Mouse (Mus musculus) cerebellum, postnatal 36 days (tissue): ENCODE results near the gene Grin1.
A peak's percentile ranks its signal among the peaks of the same experiment; 100 is the strongest.

Experiments used
- DNase-seq, 2 experiments: peaks; one replicate each; pipeline ENCODE4 v3.0.0; 2021 to 2022; ENCODE audit warnings: mixed read lengths in 2 of 2

Grin1 gene

GRCm38 (mm10) chr2:25311491-25311891 is 7.5 kb downstream of the Grin1 start:
- no peak for DNase-seq

GRCm38 (mm10) chr2:25310969-25311368 is 8.0 kb downstream of the Grin1 start:
- peak; percentile 36 to 48 for DNase-seq

GRCm38 (mm10) chr2:25310180-25310579 is 8.8 kb downstream of the Grin1 start:
- DNase-seq, result peak; percentile 51 to 53

DNA sequence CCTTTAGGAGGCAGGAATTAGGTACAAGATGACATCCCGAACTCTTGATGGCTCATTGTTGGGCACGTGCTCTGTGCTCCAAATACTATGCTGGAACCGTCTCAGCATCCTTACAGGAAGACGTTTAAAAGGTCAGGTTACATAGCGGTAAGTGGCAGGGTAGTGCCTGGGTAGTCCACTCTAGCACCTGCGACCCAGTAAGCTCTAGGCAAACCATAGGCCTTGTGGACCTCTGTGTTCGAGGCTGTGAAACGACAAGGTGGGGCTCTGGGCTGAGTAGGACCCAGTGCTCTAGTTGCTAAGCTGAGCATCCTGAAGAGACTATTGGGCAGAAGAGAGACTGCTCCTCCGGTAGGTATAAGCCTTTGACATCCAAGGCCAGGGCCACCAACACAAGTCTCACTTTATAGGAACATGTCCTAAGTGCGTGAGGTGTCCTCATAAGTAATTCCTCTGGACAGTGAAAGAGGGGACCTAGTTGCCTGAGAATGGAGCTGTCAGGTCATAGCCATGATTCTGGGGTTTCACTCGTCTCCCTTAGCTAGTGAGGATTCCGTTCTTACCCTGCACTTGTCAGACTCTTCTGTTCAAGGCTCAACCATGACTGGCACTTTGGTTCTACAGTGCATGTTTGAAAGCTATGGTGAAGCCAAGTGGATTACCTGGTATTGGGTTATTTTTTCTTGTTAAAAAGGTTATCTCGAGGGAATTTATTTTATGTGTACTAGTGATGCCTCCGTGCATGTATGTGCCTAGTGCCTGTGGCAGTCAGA is 13.2 kb downstream of the Grin1 start:
- DNase-seq, result no peak

- peak in 1 of 2 experiments; percentile 32 for DNase-seq
Observed at GRCm38 (mm10) chr2:25304657-25305541, 14.1 kb downstream of the Grin1 start.

DNA sequence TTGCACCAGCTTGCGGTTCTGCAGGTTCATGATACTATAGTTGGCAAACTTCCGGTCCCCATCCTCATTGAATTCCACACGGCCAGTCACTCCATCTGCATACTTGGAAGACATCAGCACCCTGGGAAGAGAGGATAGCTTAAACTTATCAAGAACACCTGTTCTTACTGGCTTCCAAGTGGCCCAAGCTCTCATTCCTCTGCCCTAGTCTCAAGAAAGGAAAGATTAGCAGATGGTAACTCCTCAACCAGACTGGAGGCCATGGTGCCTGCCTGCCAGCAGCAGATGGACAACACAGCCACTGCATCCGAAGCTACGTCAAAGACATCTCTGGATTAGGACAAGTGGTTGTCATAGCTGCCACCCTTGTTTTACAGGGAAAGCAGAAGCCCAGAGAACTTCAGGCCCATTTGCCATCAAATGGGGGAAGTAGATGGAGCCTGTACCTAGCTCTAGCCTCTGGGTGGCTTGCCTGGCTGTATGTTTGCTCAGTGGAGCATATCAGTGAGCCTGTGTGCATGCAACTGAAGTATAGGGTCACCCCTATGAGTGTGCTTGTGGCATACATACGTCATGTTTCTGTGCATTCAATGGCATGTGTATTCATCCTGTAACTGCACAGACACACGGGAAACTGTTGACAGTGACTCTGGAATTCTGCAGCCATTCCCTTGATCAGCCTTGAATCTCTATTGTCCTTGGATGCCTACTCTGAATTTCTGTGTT is 14.9 kb downstream of the Grin1 start:
- DNase-seq, result peak; percentile 71 to 75

DNA sequence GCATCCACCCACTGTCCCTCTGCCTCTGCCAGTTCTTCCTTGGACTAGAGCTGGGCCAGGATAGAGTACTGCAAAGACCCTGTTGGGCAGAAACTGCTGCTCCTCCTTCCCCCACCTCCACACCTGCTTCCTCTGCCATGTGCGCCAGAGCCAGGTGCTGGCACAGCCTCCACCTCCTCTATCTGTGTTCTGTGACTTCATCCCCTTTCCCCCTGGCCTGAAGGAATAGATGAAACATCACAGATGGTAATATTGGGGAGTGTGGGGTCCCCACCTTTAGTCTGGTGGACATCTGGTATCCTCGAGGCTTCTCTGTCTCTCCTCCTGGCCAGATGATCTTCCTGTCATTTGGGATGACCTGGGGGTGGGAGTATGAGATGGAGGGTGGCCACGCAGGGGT is 15.5 kb downstream of the Grin1 start:
- no peak for DNase-seq

GRCm38 (mm10) chr2:25298046-25298445 is 20.9 kb downstream of the Grin1 start:
- peak; percentile 55 to 61 for DNase-seq

- peak in 1 of 2 experiments; percentile 33 for DNase-seq
Observed at GRCm38 (mm10) chr2:25297093-25297492, 21.9 kb downstream of the Grin1 start.

GRCm38 (mm10) chr2:25293706-25294105 is 25.3 kb downstream of the Grin1 start:
- no peak for DNase-seq

DNA sequence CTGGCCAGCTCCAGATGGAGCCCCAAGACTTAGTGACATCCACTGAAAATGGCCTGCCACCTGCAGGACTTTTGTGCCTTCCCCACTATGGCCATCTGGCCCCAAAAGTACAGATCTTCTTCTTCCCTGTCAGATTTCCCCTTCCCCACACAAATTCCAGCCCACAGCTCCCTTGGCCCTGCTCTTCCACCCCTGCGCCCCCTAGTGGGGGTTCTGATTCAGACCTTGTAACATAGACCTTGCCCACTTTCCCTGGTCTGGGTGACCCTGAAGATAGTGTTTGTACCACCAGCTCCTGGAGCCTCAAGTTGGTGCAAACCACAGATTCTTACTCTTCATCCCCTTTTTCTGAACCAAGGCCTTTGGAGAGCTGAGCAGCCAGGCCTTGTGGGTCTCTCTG is 26.1 kb downstream of the Grin1 start:
- peak; percentile 81 to 83 for DNase-seq

DNA sequence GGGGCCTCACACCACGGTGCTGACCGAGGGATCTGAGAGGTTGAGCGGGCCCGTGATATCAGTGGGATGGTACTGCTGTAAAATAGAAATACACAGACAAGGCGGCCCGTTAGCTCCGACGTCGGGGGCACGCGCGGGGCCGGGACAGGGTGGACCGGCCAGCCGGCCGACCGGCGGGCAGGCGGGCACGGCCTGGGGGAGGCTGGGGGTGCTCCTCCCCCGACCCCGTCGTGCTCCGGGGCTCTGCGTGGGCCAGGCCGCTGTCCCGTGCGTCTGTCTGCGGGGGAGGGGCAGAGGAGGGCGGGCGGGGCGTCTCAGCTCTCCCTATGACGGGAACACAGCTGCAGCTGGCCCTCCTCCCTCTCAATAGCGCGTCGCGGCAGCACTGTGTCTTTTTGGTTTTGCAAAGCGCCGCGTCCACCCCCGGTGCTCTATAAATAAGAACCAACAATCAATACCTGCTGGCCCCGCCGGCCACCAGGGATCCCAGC is 26.9 kb downstream of the Grin1 start:
- peak in 1 of 2 experiments; percentile 45 for DNase-seq

DNA sequence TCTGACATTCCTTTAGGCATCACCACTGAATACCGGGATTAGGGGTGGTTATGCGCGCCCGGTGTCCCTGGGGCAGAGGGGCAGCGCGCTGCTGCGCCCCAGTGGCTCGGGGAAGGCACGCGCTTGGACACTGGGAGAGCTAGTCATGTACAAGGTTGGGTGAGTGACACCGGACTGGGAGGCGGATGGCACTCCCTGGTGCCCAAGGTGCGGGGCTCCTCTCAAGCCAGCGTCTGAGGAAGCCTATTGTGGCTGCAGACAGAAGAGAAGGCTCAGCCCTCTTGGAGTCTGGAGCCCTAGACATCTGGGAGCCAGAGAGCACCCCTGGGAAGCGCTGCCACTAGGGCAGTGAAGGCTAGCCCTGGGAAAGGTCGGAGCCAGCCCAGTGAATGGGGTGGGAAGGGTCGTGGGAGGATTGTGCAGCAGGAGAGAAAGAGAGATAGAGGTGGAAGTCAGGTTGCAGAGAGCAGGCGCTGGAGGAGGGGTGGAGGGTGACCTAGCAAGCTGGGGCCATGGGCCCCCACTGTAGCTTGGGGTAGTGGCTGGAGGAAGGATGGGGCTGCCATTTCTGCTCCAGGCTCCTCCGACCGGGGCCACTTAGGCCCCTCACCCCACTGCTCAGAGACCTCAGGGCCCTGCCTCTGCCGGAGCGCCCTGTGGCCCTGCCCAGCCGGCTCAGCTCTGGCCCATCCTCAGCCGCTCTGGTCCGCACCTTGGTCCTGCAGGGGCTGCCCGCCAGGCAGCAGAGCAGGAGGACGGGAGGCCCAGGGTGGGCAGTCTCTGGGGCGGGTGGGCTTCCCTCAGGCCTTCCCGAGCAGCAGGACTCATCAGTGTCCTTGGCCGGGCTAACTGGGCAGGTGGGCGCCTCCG is 27.6 kb downstream of the Grin1 start:
- peak in 1 of 2 experiments; percentile 50 for DNase-seq

DNA sequence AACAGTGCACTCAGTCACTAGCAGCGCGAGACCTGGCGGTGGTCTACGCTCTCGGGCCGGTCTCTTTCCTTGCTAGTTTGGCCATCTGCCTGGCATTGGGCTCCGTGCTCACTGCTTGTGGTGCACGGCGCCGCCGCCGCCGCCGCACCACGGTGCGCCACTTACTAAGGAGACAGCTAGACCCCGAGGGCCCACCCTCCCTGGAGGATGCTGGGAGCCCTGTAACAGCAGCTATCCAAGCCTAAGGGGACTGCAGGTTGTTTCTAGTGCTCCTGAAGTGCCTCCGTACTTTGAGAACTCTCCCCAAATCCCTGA is 28.2 kb downstream of the Grin1 start:
- peak; percentile 68 to 75 for DNase-seq

DNA sequence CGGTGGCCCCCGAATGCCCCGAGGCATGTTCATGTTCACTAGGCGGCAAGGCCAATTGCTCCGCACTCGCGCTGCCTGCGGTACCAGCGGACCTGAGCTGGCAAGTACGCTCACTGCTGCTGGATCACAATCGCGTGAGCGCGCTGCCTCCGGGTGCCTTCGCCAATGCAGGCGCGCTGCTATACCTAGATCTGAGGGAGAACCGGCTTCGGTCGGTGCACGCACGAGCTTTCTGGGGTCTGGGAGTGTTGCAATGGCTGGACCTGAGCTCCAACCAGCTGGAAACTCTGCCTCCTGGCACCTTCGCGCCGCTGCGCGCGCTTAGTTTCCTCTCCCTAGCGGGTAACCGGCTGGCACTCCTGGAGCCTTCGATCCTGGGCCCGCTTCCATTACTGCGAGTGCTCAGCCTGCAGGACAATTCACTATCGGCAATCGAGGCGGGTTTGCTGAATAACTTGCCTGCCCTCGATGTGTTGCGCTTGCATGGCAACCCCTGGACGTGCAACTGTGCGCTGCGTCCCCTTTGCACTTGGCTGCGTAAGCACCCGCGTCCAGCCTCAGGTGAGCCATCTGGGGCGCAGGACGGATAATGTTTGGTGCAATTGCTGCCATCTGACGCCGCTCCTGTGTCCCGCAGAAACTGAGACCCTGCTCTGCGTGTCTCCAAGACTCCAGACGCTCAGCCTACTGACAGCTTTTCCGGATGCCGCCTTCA is 28.7 kb downstream of the Grin1 start:
- DNase-seq, result peak; percentile 74 to 78

- DNase-seq, result peak in 1 of 2 experiments; percentile 79
Observed at GRCm38 (mm10) chr2:25289651-25290050, 29.3 kb downstream of the Grin1 start, which contains the start of gene Lrrc26. TSS of gene Lrrc26 (plus strand) at chr2:25289915.

DNA sequence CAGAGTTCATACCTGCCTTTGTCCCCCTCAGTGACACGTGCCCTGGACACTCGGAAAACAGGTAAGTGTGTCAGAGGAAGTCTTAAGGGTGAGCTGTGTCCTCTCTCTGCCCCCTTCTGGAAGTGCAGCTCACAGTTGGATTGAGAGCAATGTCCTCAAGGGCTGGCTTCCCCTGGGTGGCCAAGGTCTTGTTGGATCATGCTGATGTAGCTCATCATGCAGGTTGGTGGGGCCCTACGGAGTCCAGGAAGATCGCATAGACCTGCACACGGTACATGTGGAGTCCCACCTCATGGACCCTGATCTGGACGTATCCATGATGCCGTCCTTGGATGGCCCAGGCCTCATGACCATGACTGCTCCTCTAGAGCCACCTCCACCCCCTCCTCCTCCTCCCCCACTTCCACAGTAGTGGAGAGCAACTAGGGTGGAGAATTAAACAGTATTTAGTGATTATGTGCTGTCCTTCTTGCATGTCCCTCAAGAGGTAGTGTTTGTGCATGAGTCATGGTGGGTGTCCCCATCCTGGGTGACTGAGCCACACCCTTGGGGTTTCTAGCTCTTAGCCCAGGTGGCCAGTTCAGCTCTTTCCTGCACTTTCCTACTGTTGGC is 30.1 kb downstream of the Grin1 start:
- no peak for DNase-seq

- DNase-seq, result no peak
Observed at GRCm38 (mm10) chr2:25287927-25288649, 30.9 kb downstream of the Grin1 start, which contains the start of gene Tmem210. TSS of gene Tmem210 (plus strand) at chr2:25288145.

GRCm38 (mm10) chr2:25286837-25287636 is 31.9 kb downstream of the Grin1 start:
- DNase-seq, result peak; percentile 55 to 62
